ENCODE assay signal across 10 mouse cellular contexts in the genomic region with DNA sequence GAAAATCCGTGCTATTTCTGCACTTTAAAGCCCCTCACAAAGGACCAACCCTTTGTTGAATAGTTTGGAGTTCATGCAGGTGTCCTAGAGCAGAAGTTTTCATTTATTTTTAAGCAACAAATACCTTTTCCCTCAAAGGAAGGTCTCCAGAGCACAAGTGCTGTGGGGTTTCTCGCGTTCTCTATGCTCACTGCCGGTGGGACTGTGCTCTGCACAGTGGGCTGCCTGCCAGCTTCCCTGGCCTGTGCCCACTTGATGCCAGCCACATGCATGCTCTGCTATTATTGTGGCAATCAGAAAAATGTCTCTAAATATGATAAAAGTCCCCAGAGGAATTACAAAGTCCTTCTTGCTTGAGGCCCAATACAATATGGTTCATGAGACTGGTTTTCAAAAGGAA.
DNase-seq lines count a peak whose midpoint lies in the region; ATAC-seq and TF ChIP-seq lines count a peak whose summit lies in the region.
"Had no signal": no experiment of that assay in that cellular context is flagged by ENCODE, and none has a peak within 500 bp of the region (broad histone marks: within the 10 kb centered on the region; RNA-seq: fewer than 3 reads in every experiment).

No protein-coding gene starts in this region.

- no peak overlapping the region; the same call in 1 of the 2 replicates for H3K27ac ChIP-seq in hindbrain, embryonic 13.5 days
- H3K27ac ChIP-seq in hindbrain, embryonic 12.5 days = no peak overlapping the region
- peak overlapping the region; percentile 77 for H3K27ac ChIP-seq in lung, postnatal 0 days (ENCODE audit: low read length)
- no peak overlapping the region for H3K27ac ChIP-seq in forebrain, embryonic 16.5 days (ENCODE audit: low read length)
- peak overlapping the region; percentile 60 for H3K27ac ChIP-seq in stomach, embryonic 16.5 days (ENCODE audit: low read length)

- no peak for TF ChIP-seq CTCF in lung, postnatal 0 days (IDR thresholded peaks at IDR 0.05)
- no peak for TF ChIP-seq CTCF in lung, adult 2 months (IDR thresholded peaks at IDR 0.05; ENCODE audit: insufficient read depth, low read length)

- ATAC-seq in hindbrain, embryonic 13.5 days (ENCODE audit: low FRiP score) = 0 out of 2 replicates have a peak, but pooled peaks have one; percentile 69
- ATAC-seq in hindbrain, embryonic 12.5 days (ENCODE audit: low FRiP score) = no peak
- peak; percentile 55 for ATAC-seq in lung, postnatal 0 days
- peak; percentile 66 for ATAC-seq in forebrain, embryonic 16.5 days
- ATAC-seq in stomach, embryonic 16.5 days (ENCODE audit: insufficient read depth, low FRiP score) = no peak

- H3K4me3 ChIP-seq in hindbrain, embryonic 13.5 days = no peak overlapping the region
- H3K4me3 ChIP-seq in hindbrain, embryonic 12.5 days = no peak overlapping the region
- no peak overlapping the region for H3K4me3 ChIP-seq in lung, postnatal 0 days (ENCODE audit: low read depth, low read length)
- no peak overlapping the region for H3K4me3 ChIP-seq in lung, adult 2 months (replicated peaks; ENCODE audit: extremely low read depth, low read depth, low read length)
- H3K4me3 ChIP-seq in forebrain, embryonic 16.5 days (replicated peaks; ENCODE audit: low read length) = no peak overlapping the region
- no peak overlapping the region for H3K4me3 ChIP-seq in stomach, embryonic 16.5 days (replicated peaks; ENCODE audit: low read length)

- TF ChIP-seq EP300 in lung, postnatal 0 days (IDR thresholded peaks at IDR 0.05) = no peak

- no peaks in the 10 kb centered on the region for H3K27me3 ChIP-seq in hindbrain, embryonic 13.5 days
- no peaks in the 10 kb centered on the region for H3K27me3 ChIP-seq in hindbrain, embryonic 12.5 days
- H3K27me3 ChIP-seq in lung, postnatal 0 days (replicated peaks; ENCODE audit: insufficient read depth, low read length) = no peaks in the 10 kb centered on the region
- no peaks in the 10 kb centered on the region for H3K27me3 ChIP-seq in forebrain, embryonic 16.5 days (replicated peaks; ENCODE audit: control insufficient read depth, insufficient read depth, low read length)
- H3K27me3 ChIP-seq in stomach, embryonic 16.5 days (ENCODE audit: control insufficient read depth, insufficient read depth, low read length) = no peaks in the 10 kb centered on the region

- no peak for TF ChIP-seq POLR2A in lung, adult 2 months (IDR thresholded peaks at IDR 0.05; ENCODE audit: borderline replicate concordance, extremely low read depth, low read depth, low read length)

- no peak overlapping the region for H3K4me2 ChIP-seq in hindbrain, embryonic 13.5 days
- H3K4me2 ChIP-seq in hindbrain, embryonic 12.5 days (replicated peaks) = no peak overlapping the region
- H3K4me2 ChIP-seq in lung, postnatal 0 days (replicated peaks; ENCODE audit: low read depth, low read length) = no peak overlapping the region
- no peak overlapping the region for H3K4me2 ChIP-seq in forebrain, embryonic 16.5 days (ENCODE audit: low read length)
- H3K4me2 ChIP-seq in stomach, embryonic 16.5 days (ENCODE audit: low read depth, low read length) = no peak overlapping the region

- H3K4me1 ChIP-seq in hindbrain, embryonic 13.5 days (replicated peaks) = peaks cover 34% of the 10 kb centered on the region
- H3K4me1 ChIP-seq in hindbrain, embryonic 12.5 days = peaks cover 18% of the 10 kb centered on the region
- peaks cover 12% of the 10 kb centered on the region; the same call in 1 of the 2 replicates for H3K4me1 ChIP-seq in lung, postnatal 0 days (ENCODE audit: insufficient read depth, low read depth, low read length)
- peaks cover 47% of the 10 kb centered on the region for H3K4me1 ChIP-seq in lung, adult 2 months (ENCODE audit: control insufficient read depth, insufficient read depth, low read length)
- peaks cover 13% of the 10 kb centered on the region for H3K4me1 ChIP-seq in forebrain, embryonic 16.5 days (replicated peaks; ENCODE audit: control insufficient read depth, insufficient read depth, low read length)
- H3K4me1 ChIP-seq in stomach, embryonic 16.5 days (ENCODE audit: control insufficient read depth, insufficient read depth, low read length) = peaks cover 14% of the 10 kb centered on the region

- H3K36me3 ChIP-seq in hindbrain, embryonic 13.5 days = no peaks in the 10 kb centered on the region
- H3K36me3 ChIP-seq in hindbrain, embryonic 12.5 days = no peaks in the 10 kb centered on the region
- no peaks in the 10 kb centered on the region for H3K36me3 ChIP-seq in lung, postnatal 0 days (ENCODE audit: insufficient read depth, low read length)
- H3K36me3 ChIP-seq in forebrain, embryonic 16.5 days (ENCODE audit: control insufficient read depth, insufficient read depth) = no peaks in the 10 kb centered on the region
- H3K36me3 ChIP-seq in stomach, embryonic 16.5 days (ENCODE audit: control insufficient read depth, insufficient read depth, low read length) = no peaks in the 10 kb centered on the region

- H3K9ac ChIP-seq in hindbrain, embryonic 13.5 days = no peak overlapping the region
- no peak overlapping the region for H3K9ac ChIP-seq in hindbrain, embryonic 12.5 days
- no peak overlapping the region for H3K9ac ChIP-seq in lung, postnatal 0 days (replicated peaks; ENCODE audit: low read depth)
- H3K9ac ChIP-seq in forebrain, embryonic 16.5 days (replicated peaks; ENCODE audit: low read depth, low read length) = no peak overlapping the region; the same call in 1 of the 2 replicates
- H3K9ac ChIP-seq in stomach, embryonic 16.5 days (ENCODE audit: low read length) = no peak overlapping the region

- H3K9me3 ChIP-seq in hindbrain, embryonic 13.5 days = no peaks in the 10 kb centered on the region
- H3K9me3 ChIP-seq in hindbrain, embryonic 12.5 days (replicated peaks) = no peaks in the 10 kb centered on the region
- H3K9me3 ChIP-seq in lung, postnatal 0 days (ENCODE audit: low read length) = no peaks in the 10 kb centered on the region
- H3K9me3 ChIP-seq in forebrain, embryonic 16.5 days (ENCODE audit: control insufficient read depth, low read length) = no peaks in the 10 kb centered on the region
- H3K9me3 ChIP-seq in stomach, embryonic 16.5 days (replicated peaks; ENCODE audit: control insufficient read depth, low read length) = no peaks in the 10 kb centered on the region

- WGBS in hindbrain, embryonic 13.5 days = 39% methylated on average over 4 of the region's 4 CpGs
- WGBS in hindbrain, embryonic 12.5 days = 44% methylated on average over 4 of the region's 4 CpGs
- 22% methylated on average over 4 of the region's 4 CpGs for WGBS in lung, postnatal 0 days
- 27% methylated on average over 4 of the region's 4 CpGs for WGBS in lung, adult 2 months
- WGBS in forebrain, embryonic 16.5 days = 12% methylated on average over 4 of the region's 4 CpGs
- 69% methylated on average over 4 of the region's 4 CpGs for WGBS in stomach, embryonic 16.5 days

- no peak for DNase-seq in lung, postnatal 0 days (ENCODE audit: low spot score)
- no peak for DNase-seq in lung, adult 2 months
- no peak for DNase-seq in adrenal gland, postnatal 36 days
- DNase-seq: cerebellum, adult 11 months; layer of hippocampus, adult 9-11 months; thymus, postnatal 36 days had no signal

Comparison
In these comparisons a context has a peak if more than half of its experiments do, and no peak if none do; other contexts are left out.
1. ATAC-seq: peak in hindbrain, embryonic 13.5 days (single experiment), lung, postnatal 0 days (single experiment) and forebrain, embryonic 16.5 days (single experiment); none in hindbrain, embryonic 12.5 days (single experiment) and stomach, embryonic 16.5 days (single experiment).
2. H3K27ac ChIP-seq: peak in lung, postnatal 0 days (single experiment) and stomach, embryonic 16.5 days (single experiment); none in hindbrain, embryonic 13.5 days (single experiment), hindbrain, embryonic 12.5 days (single experiment) and forebrain, embryonic 16.5 days (single experiment).